ENCODE assay signal across 12 mouse cellular contexts in genomic region chr17:29156396-29156795, GRCm38 (mm10). TPM values are rescaled to one million over a fixed set of nuclear protein-coding genes. Genes with fewer than 3 reads are reported as not detected.
DNase-seq lines count a peak whose midpoint lies in the region; ATAC-seq and TF ChIP-seq lines count a peak whose summit lies in the region.
"Had no signal": no experiment of that assay in that cellular context is flagged by ENCODE, and none has a peak within 500 bp of the region (broad histone marks: within the 10 kb centered on the region; RNA-seq: fewer than 3 reads in every experiment).

No protein-coding gene starts in this region.

- no peak for TF ChIP-seq EP300 in ES-Bruce4 (IDR thresholded peaks at IDR 0.05; ENCODE audit: insufficient read depth, low read depth, low read length)

- DNase-seq in hindbrain, embryonic 11.5 days (ENCODE audit: low spot score), result no peak
- peak; percentile 74 for DNase-seq in brain, adult 2 months (ENCODE audit: low read depth, low spot score)
- DNase-seq in midbrain, postnatal 0 days (ENCODE audit: low spot score), result peak; percentile 50
- DNase-seq in ovary, postnatal 14 days (ENCODE audit: low spot score), result no peak
- no peak for DNase-seq in gastrocnemius, postnatal 36 days
- no peak for DNase-seq in heart, postnatal 25 days (ENCODE audit: low spot score)
- DNase-seq: gastrocnemius, postnatal 14 days; kidney, adult 9 months had no signal

- H3K9me3 ChIP-seq in hindbrain, embryonic 13.5 days, result no peaks in the 10 kb centered on the region
- no peaks in the 10 kb centered on the region for H3K9me3 ChIP-seq in hindbrain, embryonic 11.5 days (ENCODE audit: control insufficient read depth, low read length)
- H3K9me3 ChIP-seq in ES-Bruce4 (replicated peaks; ENCODE audit: control insufficient read depth, insufficient read depth, low read length, poor library complexity, severe bottlenecking), result no peaks in the 10 kb centered on the region
- H3K9me3 ChIP-seq in midbrain, postnatal 0 days (ENCODE audit: low read length), result no peaks in the 10 kb centered on the region
- H3K9me3 ChIP-seq: limb, embryonic 13.5 days; lung, embryonic 15.5 days had no signal

- peak overlapping the region; percentile 55; the same call in 1 of the 2 replicates for H3K27ac ChIP-seq in hindbrain, embryonic 13.5 days
- H3K27ac ChIP-seq in hindbrain, embryonic 11.5 days (ENCODE audit: low read depth, low read length), result no peak overlapping the region
- peak overlapping the region; percentile 55 for H3K27ac ChIP-seq in ES-Bruce4 (ENCODE audit: insufficient read depth, low read length)
- peak overlapping the region; percentile 51 for H3K27ac ChIP-seq in midbrain, postnatal 0 days (ENCODE audit: low read depth, low read length)
- H3K27ac ChIP-seq: limb, embryonic 13.5 days; lung, embryonic 15.5 days had no signal

- H3K9ac ChIP-seq in hindbrain, embryonic 13.5 days, result no peak overlapping the region
- no peak overlapping the region for H3K9ac ChIP-seq in hindbrain, embryonic 11.5 days (ENCODE audit: low read depth, low read length)
- no peak overlapping the region for H3K9ac ChIP-seq in ES-Bruce4 (ENCODE audit: low read depth, poor library complexity, severe bottlenecking)
- H3K9ac ChIP-seq in midbrain, postnatal 0 days (replicated peaks; ENCODE audit: low read length, poor library complexity, severe bottlenecking), result no peak overlapping the region
- H3K9ac ChIP-seq: limb, embryonic 13.5 days; lung, embryonic 15.5 days had no signal

- no peaks in the 10 kb centered on the region for H3K36me3 ChIP-seq in hindbrain, embryonic 13.5 days
- H3K36me3 ChIP-seq in hindbrain, embryonic 11.5 days (ENCODE audit: control insufficient read depth, insufficient read depth, low read length), result no peaks in the 10 kb centered on the region
- H3K36me3 ChIP-seq in ES-Bruce4 (ENCODE audit: control insufficient read depth, insufficient read depth, low read length, poor library complexity, severe bottlenecking), result no peaks in the 10 kb centered on the region
- peaks cover 11% of the 10 kb centered on the region; the same call in 1 of the 2 replicates for H3K36me3 ChIP-seq in midbrain, postnatal 0 days (ENCODE audit: insufficient read depth, low read length)
- H3K36me3 ChIP-seq: limb, embryonic 13.5 days; lung, embryonic 15.5 days had no signal

- no peaks in the 10 kb centered on the region for H3K27me3 ChIP-seq in hindbrain, embryonic 13.5 days
- no peaks in the 10 kb centered on the region for H3K27me3 ChIP-seq in hindbrain, embryonic 11.5 days (ENCODE audit: control insufficient read depth, insufficient read depth, low read length)
- no peaks in the 10 kb centered on the region for H3K27me3 ChIP-seq in ES-Bruce4 (ENCODE audit: control insufficient read depth, insufficient read depth, low read length, poor library complexity, severe bottlenecking)
- H3K27me3 ChIP-seq in midbrain, postnatal 0 days (ENCODE audit: insufficient read depth, low read length), result no peaks in the 10 kb centered on the region; the same call in 1 of the 2 replicates
- H3K27me3 ChIP-seq: limb, embryonic 13.5 days; lung, embryonic 15.5 days had no signal

- H3K4me3 ChIP-seq in hindbrain, embryonic 13.5 days, result no peak overlapping the region
- no peak overlapping the region for H3K4me3 ChIP-seq in hindbrain, embryonic 11.5 days (ENCODE audit: low read depth, low read length)
- no peak overlapping the region for H3K4me3 ChIP-seq in ES-Bruce4 (ENCODE audit: low read depth, low read length)
- H3K4me3 ChIP-seq in midbrain, postnatal 0 days (ENCODE audit: low read depth, low read length), result no peak overlapping the region
- H3K4me3 ChIP-seq: limb, embryonic 13.5 days; lung, embryonic 15.5 days had no signal

- no peak for TF ChIP-seq CTCF in ES-Bruce4 (IDR thresholded peaks at IDR 0.05; ENCODE audit: low read depth, low read length)
- TF ChIP-seq CTCF in midbrain, postnatal 0 days (IDR thresholded peaks at IDR 0.05), result no peak

- intact Hi-C loops in gastrocnemius, postnatal 36 days (cut with DNase I), result no loop called here
- intact Hi-C loops in heart, postnatal 25 days (cut with DNase I), result no loop called here

- peak overlapping the region; percentile 6; the same call in 1 of the 2 replicates for H3K4me2 ChIP-seq in hindbrain, embryonic 13.5 days
- H3K4me2 ChIP-seq in hindbrain, embryonic 11.5 days (replicated peaks; ENCODE audit: low read depth, low read length), result no peak overlapping the region
- no peak overlapping the region for H3K4me2 ChIP-seq in midbrain, postnatal 0 days (ENCODE audit: low read depth, low read length, poor library complexity, severe bottlenecking)
- H3K4me2 ChIP-seq: limb, embryonic 13.5 days; lung, embryonic 15.5 days had no signal

- peaks cover 32% of the 10 kb centered on the region for H3K4me1 ChIP-seq in hindbrain, embryonic 13.5 days (replicated peaks)
- H3K4me1 ChIP-seq in hindbrain, embryonic 11.5 days (replicated peaks; ENCODE audit: control insufficient read depth, insufficient read depth, low read length), result no peaks in the 10 kb centered on the region
- peaks cover 4% of the 10 kb centered on the region for H3K4me1 ChIP-seq in ES-Bruce4 (ENCODE audit: control insufficient read depth, insufficient read depth, low read length)
- H3K4me1 ChIP-seq in midbrain, postnatal 0 days (ENCODE audit: insufficient read depth, low read length), result peaks cover 8% of the 10 kb centered on the region; the same call in 1 of the 2 replicates

- no peak for TF ChIP-seq POLR2A in ES-Bruce4 (IDR thresholded peaks at IDR 0.05; ENCODE audit: insufficient read depth, low read length)

- peak; percentile 25; the same call in 1 of the 2 replicates for ATAC-seq in hindbrain, embryonic 13.5 days (ENCODE audit: low FRiP score)
- ATAC-seq in hindbrain, embryonic 11.5 days (ENCODE audit: low FRiP score), result no peak
- no peak for ATAC-seq in midbrain, postnatal 0 days (ENCODE audit: low FRiP score)

- WGBS in hindbrain, embryonic 13.5 days, result 55% methylated on average over 16 of the region's 16 CpGs
- WGBS in hindbrain, embryonic 11.5 days, result 78% methylated on average over 16 of the region's 16 CpGs
- WGBS in midbrain, postnatal 0 days, result 65% methylated on average over 16 of the region's 16 CpGs

RNA-seq across cellular contexts. Expression of gene Rab44, which starts 42.5 kb away (rescaled TPM):
- 0.22 TPM in 1 of 2 replicates, not detected in the other for polyA plus RNA-seq in hindbrain, embryonic 13.5 days (2015; fragmentation: Nextera tagmentation; extraction: Ambion mirVana)
- 0.45 TPM in 1 of 2 replicates, not detected in the other for polyA plus RNA-seq in hindbrain, embryonic 11.5 days (2014; fragmentation: Nextera tagmentation; extraction: Ambion mirVana)
- not detected in 2 replicates for polyA plus RNA-seq in ES-Bruce4 (2011; ENCODE audit: insufficient read depth, insufficient read length, low read depth, missing spikeins)
- not detected in 2 replicates for total RNA-seq in midbrain, postnatal 0 days (2014; rRNA removed)
- polyA plus RNA-seq in midbrain, postnatal 0 days (2015; fragmentation: Nextera tagmentation; extraction: Ambion mirVana), result not detected in 2 replicates
- total RNA-seq in gastrocnemius, postnatal 36 days (2021), result under 1 TPM; 0.44 to 0.59 TPM
- under 1 TPM; 0.13 to 0.39 TPM for total RNA-seq in heart, postnatal 25 days (2021)

Comparison
In these comparisons a context has a peak if more than half of its experiments do, and no peak if none do; other contexts are left out.
1. DNase-seq: peak in brain, adult 2 months (single experiment) and midbrain, postnatal 0 days (single experiment); none in hindbrain, embryonic 11.5 days (single experiment), ovary, postnatal 14 days (single experiment), gastrocnemius, postnatal 36 days (0 of 2) and heart, postnatal 25 days (single experiment).